Mouse (Mus musculus) hindbrain, embryonic 11.5 days (tissue): ENCODE measurements around the gene Vmn1r75. TPM values are rescaled to one million over a fixed set of nuclear protein-coding genes. Genes with fewer than 3 reads are reported as not detected.

Experiments
- ATAC-seq: fragments of 200-750 bp; cut with Nextera tagmentation; 2 replicates; pipeline ENCODE4 v1.8.0; 2017; ENCODE audit warnings: mild to moderate bottlenecking, moderate TSS enrichment, moderate library complexity; ENCODE audit not compliant: low FRiP score
- DNase-seq: peaks from one replicate; pipeline ENCODE4 v3.0.0-alpha.2; 2015; ENCODE audit warnings: low spot score
- H3K27ac ChIP-seq: fragments of 300-500 bp; sonication (generic); 2 replicates; pipeline ENCODE4 v1.5.1; 2014; ENCODE audit warnings: mild to moderate bottlenecking, low read depth, low read length
- H3K27me3 ChIP-seq: fragments of 300-500 bp; sonication (generic); 2 replicates; pipeline ENCODE4 v1.6.1; 2014; ENCODE audit warnings: mild to moderate bottlenecking, low read length, moderate library complexity, mixed read lengths; ENCODE audit not compliant: control insufficient read depth, insufficient read depth
- H3K36me3 ChIP-seq: fragments of 300-500 bp; sonication (generic); 2 replicates; pipeline ENCODE4 v1.6.1; 2014; ENCODE audit warnings: mild to moderate bottlenecking, low read length, moderate library complexity, mixed read lengths; ENCODE audit not compliant: control insufficient read depth, insufficient read depth
- H3K4me1 ChIP-seq: fragments of 300-500 bp; sonication (generic); replicated peaks from 2 replicates; pipeline ENCODE4 v1.6.1; 2014; ENCODE audit warnings: low read length, mixed read lengths; ENCODE audit not compliant: control insufficient read depth, insufficient read depth
- H3K4me2 ChIP-seq: fragments of 300-500 bp; sonication (generic); replicated peaks from 2 replicates; pipeline ENCODE4 v1.6.1; 2014; ENCODE audit warnings: mild to moderate bottlenecking, low read depth, low read length
- H3K4me3 ChIP-seq: fragments of 300-500 bp; sonication (generic); 2 replicates; pipeline ENCODE4 v1.5.1; 2014; ENCODE audit warnings: low read depth, low read length
- H3K9ac ChIP-seq: fragments of 300-500 bp; sonication (generic); 2 replicates; pipeline ENCODE4 v1.6.1; 2014; ENCODE audit warnings: low read depth, low read length
- H3K9me3 ChIP-seq: fragments of 300-500 bp; sonication (generic); 2 replicates; pipeline ENCODE4 v1.6.1; 2016; ENCODE audit warnings: low read length; ENCODE audit not compliant: control insufficient read depth
- WGBS: fragments of 180-500 bp; shearing (Covaris S2); extraction: QIAGEN DNeasy Blood & Tissue Kit; methylation state at CpG from one replicate; pipeline ENCODE4 v1.1.7; 2014; 5-methylcytosine and 5-hydroxymethylcytosine counted together
- polyA plus RNA-seq: library from polyadenylated mRNA; unstranded; fragments of >200 nt; fragmentation: Nextera tagmentation; extraction: Ambion mirVana; gene quantifications from 2 replicates; pipeline ENCODE4 v1.2.1, GENCODE M21; 2014

The Vmn1r75 gene
- not detected in 2 replicates for polyA plus RNA-seq

GRCm38 (mm10) chr7:11874330-11874729 lies at the start of gene Vmn1r75:
Gene Vmn1r75 (plus strand): TSS chr7:11874630.
- no peak within 1 kb of the TSS for H3K27ac ChIP-seq
- no peaks in the 10 kb centered on the region for H3K9me3 ChIP-seq
- ATAC-seq (no peak), DNase-seq (no peak)
- H3K9ac ChIP-seq, result no peak within 1 kb of the TSS
- H3K4me1 ChIP-seq, result no peaks in the 10 kb centered on the region
- no peak within 1 kb of the TSS for H3K4me2 ChIP-seq
- no peak within 1 kb of the TSS for H3K4me3 ChIP-seq
- no peaks in the 10 kb centered on the region for H3K27me3 ChIP-seq
- H3K36me3 ChIP-seq, result no peaks in the 10 kb centered on the region

GRCm38 (mm10) chr7:11833680-11834079 lies 40.8 kb upstream of the Vmn1r75 start, which contains the start of gene Vmn1r74:
Gene Vmn1r74 (plus strand): TSS chr7:11833980.
- DNase-seq, result no peak

More at GRCm38 (mm10) chr7:11833680-11834079, 40.8 kb upstream of the Vmn1r75 start, which contains the start of gene Vmn1r74:
- Histone ChIP-seq H3K9me3 (no peaks in the 10 kb centered on the region; the same call in 1 of the 2 replicates), H3K27ac (no peak within 1 kb of the TSS), H3K4me1 (no peaks in the 10 kb centered on the region), H3K36me3 (no peaks in the 10 kb centered on the region), H3K4me3 (no peak within 1 kb of the TSS), H3K4me2 (no peak within 1 kb of the TSS), H3K27me3 (no peaks in the 10 kb centered on the region), H3K9ac (no peak within 1 kb of the TSS)
- WGBS, result 77% methylated on average over 2 of the region's 2 CpGs
- no peak for ATAC-seq

Other genes starting within 250 kb of the Vmn1r75 start
- not detected in 2 replicates for gene Vmn1r72, start 194.5 kb upstream of the Vmn1r75 start, polyA plus RNA-seq
- not detected in 2 replicates for gene Vmn1r73, start 144.4 kb upstream of the Vmn1r75 start, polyA plus RNA-seq
- not detected in 2 replicates for gene Vmn1r74, start 40.6 kb upstream of the Vmn1r75 start, polyA plus RNA-seq
- gene Vmn1r76, start 63.6 kb downstream of the Vmn1r75 start, polyA plus RNA-seq, result not detected in 2 replicates
- not detected in 2 replicates for gene Vmn1r77, start 162.1 kb downstream of the Vmn1r75 start, polyA plus RNA-seq